Mouse (Mus musculus): ENCODE results near the gene Gtsf1l.
A peak's percentile ranks its signal among the peaks of the same experiment; 100 is the strongest.
"Not testable (repeated sequence)": the region's sequence is repeated elsewhere in the genome, so short reads cannot be mapped to it uniquely, and the experiment has no call there.

Gtsf1l gene

GRCm38 (mm10) chr2:163085047-163085446 lies 2.6 kb downstream of the Gtsf1l start:
- DNase-seq = no peak

DNA sequence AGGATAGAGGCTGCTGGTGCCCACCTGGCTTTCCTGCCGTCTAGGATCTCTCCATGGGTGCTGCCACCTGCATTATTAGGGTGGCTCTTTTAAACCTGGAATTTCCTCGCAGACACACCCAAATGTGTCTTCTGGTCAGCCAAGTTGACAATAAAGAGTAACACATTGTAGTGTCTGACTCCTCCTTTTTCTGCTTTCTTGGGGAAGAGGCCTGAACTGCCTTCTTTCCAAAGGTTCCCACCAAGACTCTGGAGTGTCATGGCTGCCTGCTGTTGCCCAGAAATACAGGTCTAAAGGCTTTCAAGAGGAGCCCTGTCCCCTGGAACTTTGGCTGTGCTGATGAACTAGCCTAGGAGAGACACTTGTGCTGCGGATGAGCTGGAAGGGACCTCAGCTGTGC lies 3.1 kb downstream of the Gtsf1l start:
- DNase-seq = no peak

DNA sequence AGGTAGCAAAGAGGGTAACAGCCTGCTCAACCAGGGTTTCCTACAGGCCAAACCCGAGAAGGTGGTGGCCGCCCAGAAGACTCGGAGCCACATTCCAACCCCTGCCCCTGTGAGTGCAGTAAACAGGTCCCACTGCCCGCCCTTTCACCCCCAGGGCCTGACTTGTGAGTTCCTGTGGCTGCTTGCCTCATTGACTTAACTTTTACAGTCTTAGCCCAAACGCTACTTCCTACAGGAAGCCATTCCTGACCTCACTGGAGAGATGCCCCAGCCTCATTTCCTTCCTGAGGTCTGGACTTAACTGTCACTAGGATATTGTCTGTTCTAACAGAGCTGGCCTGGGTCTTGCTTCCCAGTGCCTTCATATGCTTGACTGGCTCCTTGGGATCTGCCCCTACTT lies 5.1 kb downstream of the Gtsf1l start:
- DNase-seq = no peak

DNA sequence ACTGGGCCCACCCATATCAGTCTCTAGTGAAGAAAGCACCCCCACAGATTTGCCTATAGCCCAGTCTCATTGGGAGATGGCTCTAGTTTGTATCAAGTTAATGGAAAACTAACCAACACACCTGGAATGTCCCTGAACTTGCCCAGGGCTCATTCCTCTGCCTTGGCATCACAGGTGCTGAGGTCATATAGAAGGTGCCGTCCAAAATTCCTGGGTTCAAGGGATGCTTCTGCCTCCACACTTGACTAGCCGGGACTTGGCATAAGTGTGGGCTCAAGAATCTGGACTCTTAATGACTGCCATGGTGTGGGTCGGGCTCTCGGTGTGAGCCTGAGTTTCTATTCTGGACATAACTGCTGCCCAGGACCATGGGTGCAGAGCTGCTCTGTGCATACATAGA lies 8.6 kb downstream of the Gtsf1l start:
- no peak for DNase-seq

DNA sequence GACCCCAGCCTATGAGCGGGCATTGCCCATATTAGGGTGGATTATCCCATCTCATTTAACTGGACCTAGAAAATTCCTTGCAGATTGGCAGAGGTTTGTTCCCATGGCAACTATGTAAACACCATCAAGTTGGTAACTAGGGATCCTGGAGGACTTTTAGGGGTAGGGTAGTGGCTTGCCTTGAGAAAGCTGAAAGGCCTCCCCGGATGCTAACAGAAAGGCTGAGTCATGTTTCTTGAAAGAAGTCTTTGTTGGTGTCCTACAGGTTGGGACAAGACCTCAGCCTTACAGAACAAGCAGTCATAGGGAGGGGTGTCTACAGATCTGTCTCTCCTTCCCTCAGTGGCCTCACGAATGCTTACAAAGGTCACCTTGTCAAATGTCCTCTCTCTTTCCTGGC lies 12.4 kb downstream of the Gtsf1l start:
- DNase-seq = no peak

DNA sequence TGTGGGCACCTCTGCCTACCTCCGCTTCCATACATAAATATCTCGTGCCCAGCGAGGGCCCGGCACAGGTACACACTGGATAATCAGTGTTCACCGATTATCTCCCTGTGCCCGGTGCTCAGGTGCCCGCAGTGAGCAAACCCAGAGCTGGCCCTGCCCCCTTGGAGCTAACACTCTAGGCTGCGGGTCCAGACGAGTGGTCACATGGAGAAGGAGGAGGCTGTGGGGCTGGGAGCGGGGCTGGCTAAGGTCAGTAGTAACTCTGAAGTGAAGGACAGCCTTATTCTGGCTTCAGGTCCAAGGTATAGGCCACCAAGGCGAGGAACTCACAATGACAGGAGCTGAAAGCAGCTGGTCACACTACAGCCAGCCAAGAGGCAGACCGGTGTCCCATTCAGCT lies 12.8 kb downstream of the Gtsf1l start:
- no peak for DNase-seq

- peak; percentile 7 for DNase-seq
These were observed 13.6 kb downstream of the Gtsf1l start for GRCm38 (mm10) chr2:163074006-163074405.

- no peak for DNase-seq
These were observed 14.5 kb downstream of the Gtsf1l start for GRCm38 (mm10) chr2:163073023-163073757.

DNA sequence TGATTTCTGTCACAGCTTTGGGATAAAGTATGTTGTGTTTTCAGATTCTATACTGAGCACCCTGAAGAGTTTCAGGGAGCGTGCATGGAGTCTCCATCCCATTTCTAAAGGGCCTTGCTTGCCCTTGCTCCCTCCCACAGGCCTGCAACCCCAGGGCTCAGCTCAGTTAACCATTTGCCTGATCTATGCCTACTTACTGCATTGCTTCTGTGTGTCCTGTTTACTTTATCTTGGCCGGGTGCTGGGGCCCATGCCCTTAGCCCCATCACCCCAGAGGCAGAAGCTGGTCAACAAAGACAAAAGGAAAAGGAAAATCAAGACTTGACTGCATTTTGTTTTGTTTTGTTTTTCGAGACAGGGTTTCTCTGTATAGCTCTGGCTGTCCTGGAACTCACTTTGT lies 16.1 kb downstream of the Gtsf1l start:
- DNase-seq = no peak

DNA sequence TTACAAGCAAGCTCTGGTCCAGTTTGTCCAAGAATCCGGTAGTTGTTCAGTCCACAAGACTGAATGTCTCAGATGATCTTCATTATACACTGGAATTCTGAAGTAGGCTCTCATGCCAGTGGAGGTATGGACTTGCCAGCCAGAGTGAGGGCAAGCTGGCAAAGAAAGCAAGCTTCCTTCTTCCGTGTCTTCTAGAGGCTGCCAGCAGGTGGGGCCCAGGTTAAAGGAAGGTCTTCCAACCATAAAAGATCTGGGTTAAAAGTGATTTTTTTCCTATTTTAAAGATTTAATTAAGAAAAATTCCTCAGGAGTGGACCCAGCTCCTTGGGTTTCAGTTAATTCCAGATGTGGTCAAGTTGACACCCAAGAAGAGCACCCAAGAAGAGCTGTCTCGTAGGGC lies 17.4 kb downstream of the Gtsf1l start:
- DNase-seq = no peak

GRCm38 (mm10) chr2:163067233-163067632 lies 20.4 kb downstream of the Gtsf1l start:
- no peak for DNase-seq

- no peak for DNase-seq
These were observed 21.3 kb downstream of the Gtsf1l start for GRCm38 (mm10) chr2:163066326-163066725.

GRCm38 (mm10) chr2:163062119-163062508 lies 25.5 kb downstream of the Gtsf1l start:
- DNase-seq = no peak

- DNase-seq = no peak
These were observed 26.2 kb downstream of the Gtsf1l start for GRCm38 (mm10) chr2:163061203-163062118.

- DNase-seq = no peak
These were observed 27.0 kb downstream of the Gtsf1l start for GRCm38 (mm10) chr2:163060630-163061029.

GRCm38 (mm10) chr2:163058981-163059380 lies 28.7 kb downstream of the Gtsf1l start:
- DNase-seq = not testable (repeated sequence)

GRCm38 (mm10) chr2:163056584-163056983 lies 31.1 kb downstream of the Gtsf1l start:
- DNase-seq = no peak

- DNase-seq = no peak
These were observed 31.9 kb downstream of the Gtsf1l start for GRCm38 (mm10) chr2:163055715-163056114.

DNA sequence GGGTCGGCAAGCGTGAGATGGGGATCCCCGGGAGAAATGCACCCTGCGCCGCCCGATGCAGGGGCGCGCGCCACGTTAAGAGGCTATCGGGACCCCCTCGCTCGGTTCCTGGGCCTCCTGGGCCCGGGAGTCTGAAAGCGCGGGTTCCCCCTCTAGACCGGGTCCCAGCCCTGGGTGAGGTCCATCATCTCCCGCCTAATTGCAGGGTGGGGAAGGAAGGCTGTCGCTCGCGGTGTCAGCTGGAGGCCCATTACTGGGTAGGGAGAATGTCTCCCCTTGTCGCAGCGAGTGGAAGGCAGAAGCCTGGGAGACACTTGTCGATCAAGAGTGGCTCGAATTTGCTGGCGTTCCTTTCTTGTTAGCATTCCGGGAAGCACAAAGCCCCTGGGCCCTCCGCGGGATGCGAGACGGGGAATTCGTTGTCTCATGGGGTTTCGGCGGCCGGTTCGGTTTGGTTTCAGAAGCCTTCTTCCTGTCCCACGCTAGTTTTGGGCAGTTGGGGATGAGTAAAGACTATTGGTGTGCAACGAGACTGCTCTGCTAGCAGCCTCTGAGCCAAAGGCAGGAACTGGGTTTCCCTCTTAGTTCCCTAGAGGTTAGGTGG lies 32.7 kb downstream of the Gtsf1l start:
- DNase-seq = no peak

DNA sequence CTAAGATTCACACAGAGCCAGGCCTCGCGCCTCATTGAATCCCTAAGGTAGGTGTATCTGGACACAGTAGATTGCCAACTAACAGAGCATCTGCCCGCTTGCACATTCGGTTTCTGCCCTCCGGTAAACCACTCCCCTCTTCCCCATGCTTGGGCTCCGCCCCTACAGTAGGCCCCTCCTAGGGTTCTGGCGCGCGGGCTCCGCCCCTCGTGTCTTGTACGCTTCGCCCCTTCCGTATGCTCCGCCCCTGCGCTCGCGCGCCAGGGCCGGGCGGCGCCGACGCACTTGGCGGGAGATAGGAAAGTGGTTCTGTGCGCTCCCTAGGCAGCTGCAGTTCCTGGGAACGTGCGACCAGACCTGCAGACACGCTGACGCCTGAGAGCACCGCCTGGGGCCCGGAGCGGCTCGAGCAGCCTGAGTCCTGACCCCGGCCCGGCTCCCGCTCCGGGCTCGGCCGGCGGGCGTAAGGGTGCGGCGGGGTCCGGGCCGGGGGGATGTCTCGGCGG lies 33.3 kb downstream of the Gtsf1l start, which contains the start of gene Mybl2:
Gene Mybl2 (plus strand): TSS at position 353 of the 506 bp plus-strand sequence.
- peak; percentile 85 for DNase-seq

GRCm38 (mm10) chr2:163052826-163053225 lies 34.8 kb downstream of the Gtsf1l start:
- DNase-seq = no peak

DNA sequence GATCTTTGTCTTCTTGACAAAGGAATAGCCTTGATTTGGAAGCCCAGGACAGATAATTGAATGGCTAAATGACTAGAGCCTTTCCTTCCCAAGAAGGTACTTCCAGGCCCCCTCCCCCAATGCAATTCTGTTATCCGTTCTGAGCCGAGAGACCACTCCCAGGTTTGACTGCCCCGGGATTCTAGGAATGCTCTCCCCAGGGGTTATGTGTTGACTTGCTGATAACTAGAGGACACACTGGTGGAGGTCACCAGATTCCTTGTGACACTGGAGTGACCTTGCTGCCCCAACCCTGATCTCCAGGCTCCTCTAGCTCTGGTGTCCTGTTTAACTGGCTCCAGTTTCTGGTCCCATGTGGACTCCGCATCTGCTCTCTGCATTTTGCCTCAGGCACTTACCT lies 35.6 kb downstream of the Gtsf1l start:
- no peak for DNase-seq

DNA sequence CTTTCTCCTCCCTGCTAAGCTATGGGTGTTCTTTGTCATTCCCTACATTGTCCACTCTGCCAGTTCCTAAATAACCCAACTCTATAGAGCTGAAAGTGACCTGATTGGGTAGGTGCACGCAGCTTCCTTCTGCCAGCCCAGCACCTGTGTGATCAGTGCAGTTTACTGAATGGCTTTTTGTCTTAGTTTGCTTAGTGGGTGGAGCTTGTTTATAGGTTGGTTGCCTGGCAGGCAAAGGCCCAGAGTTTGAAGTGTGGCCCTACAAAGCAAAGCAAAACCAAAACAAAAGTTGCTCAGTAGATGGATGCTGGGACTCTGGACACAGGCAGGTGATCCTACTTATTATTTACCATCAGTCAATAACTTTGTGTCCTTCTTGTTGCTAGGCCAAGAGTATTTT lies 36.0 kb downstream of the Gtsf1l start:
- DNase-seq = no peak

Data from right cerebral cortex, postnatal 25 days (tissue).